Mouse (Mus musculus) kidney, embryonic 16.5 days (tissue): ENCODE measurements at regions not wholly inside any gene's neighbourhood (a gene's known extent, or its start where the extent isn't known, plus 50 kb on each side); places are given as distances from the start of the nearest gene placed in this dataset.

Experiments
- ATAC-seq: fragments of 200-750 bp; cut with Nextera tagmentation; 2 replicates; pipeline ENCODE4 v1.8.0; 2017; ENCODE audit warnings: moderate TSS enrichment; ENCODE audit not compliant: low FRiP score, low TSS enrichment
- H3K27ac ChIP-seq: fragments of 300-500 bp; sonication (generic); 2 replicates; pipeline ENCODE4 v1.5.1; 2014; ENCODE audit warnings: low read length
- H3K27me3 ChIP-seq: fragments of 300-500 bp; sonication (generic); 2 replicates; pipeline ENCODE4 v1.6.1; 2014; ENCODE audit warnings: low read length, control low read depth, mixed read lengths; ENCODE audit not compliant: insufficient read depth
- H3K36me3 ChIP-seq: fragments of 300-500 bp; sonication (generic); 2 replicates; pipeline ENCODE4 v1.6.1; 2014; ENCODE audit warnings: low read length, control low read depth, mixed read lengths; ENCODE audit not compliant: insufficient read depth
- H3K4me1 ChIP-seq: fragments of 300-500 bp; sonication (generic); 2 replicates; pipeline ENCODE4 v1.6.1; 2014; ENCODE audit warnings: low read length, control low read depth, mixed read lengths; ENCODE audit not compliant: insufficient read depth
- H3K4me2 ChIP-seq: fragments of 300-500 bp; sonication (generic); replicated peaks from 2 replicates; pipeline ENCODE4 v1.6.1; 2014; ENCODE audit warnings: low read depth, low read length
- H3K4me3 ChIP-seq: fragments of 300-500 bp; sonication (generic); 2 replicates; pipeline ENCODE4 v1.5.1; 2014; ENCODE audit warnings: mild to moderate bottlenecking, low read length
- H3K9ac ChIP-seq: fragments of 300-500 bp; sonication (generic); replicated peaks from 2 replicates; pipeline ENCODE4 v1.6.1; 2014; ENCODE audit warnings: low read length
- H3K9me3 ChIP-seq: fragments of 300-500 bp; sonication (generic); 2 replicates; pipeline ENCODE4 v1.6.1; 2016; ENCODE audit warnings: low read length, control low read depth
- WGBS: fragments of 180-500 bp; shearing (Covaris S2); extraction: QIAGEN DNeasy Blood & Tissue Kit; methylation state at CpG from one replicate; pipeline ENCODE4 v1.1.7; 2014; 5-methylcytosine and 5-hydroxymethylcytosine counted together

- no peak overlapping the region for H3K4me2 ChIP-seq
- 0 out of 2 replicates have a peak, but pooled peaks cover 3% of the 10 kb centered on the region for H3K27me3 ChIP-seq
- H3K36me3 ChIP-seq: no peaks in the 10 kb centered on the region
- H3K9me3 ChIP-seq: no peaks in the 10 kb centered on the region
- ATAC-seq: no peak
- H3K9ac ChIP-seq: no peak overlapping the region
- H3K4me3 ChIP-seq: no peak overlapping the region
- 84% methylated on average over 5 of the region's 5 CpGs for WGBS
- H3K27ac ChIP-seq: no peak overlapping the region
- peaks cover 49% of the 10 kb centered on the region for H3K4me1 ChIP-seq
Measured at GRCm38 (mm10) chr16:30176306-30176705, 91.0 kb downstream of the Cpn2 start.

- no peaks in the 10 kb centered on the region for H3K36me3 ChIP-seq
- H3K27me3 ChIP-seq: 0 out of 2 replicates have a peak, but pooled peaks cover 3% of the 10 kb centered on the region
- 83% methylated on average over 7 of the region's 7 CpGs for WGBS
- no peak overlapping the region for H3K4me2 ChIP-seq
- H3K4me1 ChIP-seq: peaks cover 34% of the 10 kb centered on the region
- no peak overlapping the region for H3K4me3 ChIP-seq
- no peak for ATAC-seq
- H3K27ac ChIP-seq: no peak overlapping the region
- H3K9ac ChIP-seq: no peak overlapping the region
- no peaks in the 10 kb centered on the region for H3K9me3 ChIP-seq
Measured at GRCm38 (mm10) chr16:30177769-30178168, 89.5 kb downstream of the Cpn2 start.

GRCm38 (mm10) chr16:30178596-30178995, 88.7 kb downstream of the Cpn2 start:
- Histone ChIP-seq H3K4me1 (peaks cover 27% of the 10 kb centered on the region), H3K4me2 (no peak overlapping the region), H3K4me3 (no peak overlapping the region), H3K27me3 (0 out of 2 replicates have a peak, but pooled peaks cover 3% of the 10 kb centered on the region), H3K9me3 (no peaks in the 10 kb centered on the region), H3K27ac (no peak overlapping the region), H3K36me3 (no peaks in the 10 kb centered on the region), H3K9ac (no peak overlapping the region)
- WGBS: 47% methylated on average over 6 of the region's 6 CpGs
- ATAC-seq: peak; percentile 41; the same call in 1 of the 2 replicates

GRCm38 (mm10) chr16:30179504-30179976, 87.8 kb downstream of the Cpn2 start:
- Histone ChIP-seq H3K36me3 (no peaks in the 10 kb centered on the region), H3K9me3 (no peaks in the 10 kb centered on the region), H3K27me3 (0 out of 2 replicates have a peak, but pooled peaks cover 3% of the 10 kb centered on the region), H3K4me1 (peaks cover 23% of the 10 kb centered on the region), H3K9ac (no peak overlapping the region), H3K4me3 (no peak overlapping the region), H3K27ac (no peak overlapping the region), H3K4me2 (no peak overlapping the region)
- 52% methylated on average over 5 of the region's 5 CpGs for WGBS
- no peak for ATAC-seq

DNA sequence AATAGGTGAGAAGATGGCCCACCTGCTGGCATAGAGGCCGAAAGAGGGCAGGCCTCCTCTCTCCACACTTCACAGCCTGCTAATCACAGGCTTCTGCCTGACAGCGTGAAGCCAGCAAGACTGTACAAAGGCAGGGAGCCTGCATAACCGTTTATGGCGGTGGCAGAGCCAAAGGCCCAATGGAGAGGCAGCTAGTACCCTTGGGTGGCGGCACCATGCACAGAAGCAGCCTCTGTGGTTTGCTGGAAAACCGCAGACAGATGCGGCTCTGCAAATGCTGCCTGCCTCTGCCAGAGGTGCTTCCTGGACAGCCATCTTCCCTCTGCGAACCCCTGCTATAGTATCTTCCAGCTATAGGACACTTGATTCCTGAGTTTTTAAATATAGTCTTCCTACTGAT, 86.2 kb downstream of the Cpn2 start:
- no peak for ATAC-seq

GRCm38 (mm10) chr16:30184591-30185265, 82.6 kb downstream of the Cpn2 start:
- H3K4me3 ChIP-seq: no peak overlapping the region
- no peaks in the 10 kb centered on the region for H3K9me3 ChIP-seq
- no peaks in the 10 kb centered on the region for H3K36me3 ChIP-seq
- H3K4me2 ChIP-seq: 0 out of 2 replicates have a peak overlapping the region, but pooled peaks have one; percentile 9
- peak overlapping the region; percentile 86 for H3K27ac ChIP-seq
- WGBS: 9% methylated on average over 18 of the region's 18 CpGs
- H3K4me1 ChIP-seq: peaks cover 60% of the 10 kb centered on the region
- peak; percentile 74 for ATAC-seq
- H3K9ac ChIP-seq: peak overlapping the region; percentile 52
- H3K27me3 ChIP-seq: 0 out of 2 replicates have a peak, but pooled peaks cover 3% of the 10 kb centered on the region

More for the DNA sequence above, 86.2 kb downstream of the Cpn2 start:
- H3K9ac ChIP-seq: no peak overlapping the region
- H3K4me1 ChIP-seq: peaks cover 38% of the 10 kb centered on the region
- H3K36me3 ChIP-seq: no peaks in the 10 kb centered on the region
- H3K4me3 ChIP-seq: no peak overlapping the region
- 0 out of 2 replicates have a peak, but pooled peaks cover 3% of the 10 kb centered on the region for H3K27me3 ChIP-seq
- no peaks in the 10 kb centered on the region for H3K9me3 ChIP-seq
- no peak overlapping the region for H3K4me2 ChIP-seq
- H3K27ac ChIP-seq: no peak overlapping the region
- WGBS: 42% methylated on average over 8 of the region's 8 CpGs

GRCm38 (mm10) chr16:30185707-30186106, 81.6 kb downstream of the Cpn2 start:
- Histone ChIP-seq H3K27ac (peak overlapping the region; percentile 86), H3K4me2 (no peak overlapping the region), H3K36me3 (no peaks in the 10 kb centered on the region), H3K27me3 (no peaks in the 10 kb centered on the region), H3K4me3 (no peak overlapping the region), H3K9me3 (no peaks in the 10 kb centered on the region), H3K4me1 (peaks cover 58% of the 10 kb centered on the region), H3K9ac (no peak overlapping the region)
- no peak for ATAC-seq
- WGBS: 44% methylated on average over 7 of the region's 7 CpGs

- Histone ChIP-seq H3K27me3 (no peaks in the 10 kb centered on the region), H3K9me3 (no peaks in the 10 kb centered on the region), H3K9ac (peak overlapping the region; percentile 23; the same call in 1 of the 2 replicates), H3K4me2 (no peak overlapping the region), H3K36me3 (no peaks in the 10 kb centered on the region), H3K27ac (peak overlapping the region; percentile 84), H3K4me1 (peaks cover 60% of the 10 kb centered on the region), H3K4me3 (no peak overlapping the region)
- no peak for ATAC-seq
- WGBS: 49% methylated on average over 15 of the region's 15 CpGs
Measured at GRCm38 (mm10) chr16:30186201-30186700, 81.0 kb downstream of the Cpn2 start.

DNA sequence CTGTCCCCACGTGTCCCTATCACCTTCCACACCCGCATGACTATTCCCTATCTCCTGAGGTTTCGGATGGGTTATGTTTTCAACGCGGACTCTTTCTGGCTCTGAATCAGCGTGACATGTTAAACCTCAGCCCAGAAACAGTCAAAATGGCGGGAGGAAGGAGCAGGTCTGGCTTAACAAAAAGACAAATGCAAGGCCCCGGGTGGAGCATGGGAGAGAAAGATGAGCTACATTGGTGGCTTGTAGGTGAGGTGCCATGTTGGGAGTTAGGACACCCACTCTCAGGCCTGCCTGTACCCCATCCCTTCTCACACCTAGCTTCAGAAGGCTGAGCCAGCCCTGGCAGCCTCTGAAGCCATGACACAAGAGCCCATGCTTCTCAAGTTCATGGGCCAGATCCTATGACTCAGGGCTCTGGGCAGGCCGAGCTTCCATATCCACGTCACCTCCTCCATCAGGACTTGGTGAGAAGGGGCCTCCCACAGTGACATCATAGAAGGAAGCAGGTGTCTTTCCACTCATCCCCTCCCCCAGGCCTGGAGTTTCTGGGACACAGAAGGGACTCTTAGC, 80.5 kb downstream of the Cpn2 start:
- no peaks in the 10 kb centered on the region for H3K9me3 ChIP-seq
- H3K36me3 ChIP-seq: no peaks in the 10 kb centered on the region
- H3K4me2 ChIP-seq: no peak overlapping the region; the same call in 1 of the 2 replicates
- WGBS: 55% methylated on average over 10 of the region's 10 CpGs
- ATAC-seq: no peak
- peaks cover 61% of the 10 kb centered on the region for H3K4me1 ChIP-seq
- no peaks in the 10 kb centered on the region for H3K27me3 ChIP-seq
- peak overlapping the region; percentile 84 for H3K27ac ChIP-seq
- peak overlapping the region; percentile 23; the same call in 1 of the 2 replicates for H3K9ac ChIP-seq
- H3K4me3 ChIP-seq: no peak overlapping the region

DNA sequence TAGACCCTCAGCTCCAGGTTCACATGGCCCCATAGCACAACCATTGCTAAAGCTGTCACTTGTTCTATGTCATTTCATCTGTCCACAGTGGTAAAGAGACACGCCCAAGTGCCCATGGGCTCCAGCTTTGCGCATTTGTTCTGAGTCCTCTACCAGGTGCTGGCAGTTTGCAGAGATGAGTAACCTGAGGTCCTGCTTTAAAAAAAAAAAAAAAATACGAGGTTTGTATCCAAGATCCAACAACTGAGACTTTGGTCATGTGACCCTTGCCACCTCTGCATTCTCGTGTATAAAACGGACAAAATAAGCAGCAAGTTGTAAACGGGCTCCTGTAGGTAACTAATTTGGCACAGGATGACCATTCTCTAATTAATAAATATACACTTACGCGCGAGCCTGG, 79.9 kb downstream of the Cpn2 start:
- peaks cover 61% of the 10 kb centered on the region for H3K4me1 ChIP-seq
- no peaks in the 10 kb centered on the region for H3K9me3 ChIP-seq
- no peak for ATAC-seq
- H3K27me3 ChIP-seq: no peaks in the 10 kb centered on the region
- WGBS: 22% methylated on average over 9 of the region's 9 CpGs
- H3K27ac ChIP-seq: peak overlapping the region; percentile 84
- H3K9ac ChIP-seq: peak overlapping the region; percentile 23
- H3K36me3 ChIP-seq: no peaks in the 10 kb centered on the region
- peak overlapping the region; percentile 45 for H3K4me2 ChIP-seq
- peak overlapping the region; percentile 24 for H3K4me3 ChIP-seq
